Mouse (Mus musculus) cerebellum, adult 11-12 months (tissue): ENCODE measurements at regions not wholly inside any gene's neighbourhood (a gene's known extent, or its start where the extent isn't known, plus 50 kb on each side); places are given as distances from the start of the nearest gene placed in this dataset.

ENCODE experiments used
- DNase-seq: peaks from one replicate; pipeline ENCODE4 v3.0.0; 2022

GRCm38 (mm10) chr6:94900862-94901261 is 200.9 kb upstream of the Lrig1 start:
- DNase-seq, result no peak

- no peak for DNase-seq
Observed at GRCm38 (mm10) chr6:94898881-94899280, 198.9 kb upstream of the Lrig1 start.

- no peak for DNase-seq
Observed at GRCm38 (mm10) chr6:94890165-94890564, 190.2 kb upstream of the Lrig1 start.

GRCm38 (mm10) chr6:94889271-94889670 is 189.3 kb upstream of the Lrig1 start:
- DNase-seq, result no peak

- DNase-seq, result no peak
Observed at GRCm38 (mm10) chr6:94881139-94881538, 181.2 kb upstream of the Lrig1 start.

GRCm38 (mm10) chr6:94875841-94876240 is 175.9 kb upstream of the Lrig1 start:
- no peak for DNase-seq

GRCm38 (mm10) chr6:94875065-94875464 is 175.1 kb upstream of the Lrig1 start:
- no peak for DNase-seq

- DNase-seq, result no peak
Observed at GRCm38 (mm10) chr6:94874415-94874814, 174.5 kb upstream of the Lrig1 start.

GRCm38 (mm10) chr6:94867952-94868351 is 168.0 kb upstream of the Lrig1 start:
- DNase-seq, result no peak

- DNase-seq, result no peak
Observed at GRCm38 (mm10) chr6:94865498-94865897, 165.5 kb upstream of the Lrig1 start.

GRCm38 (mm10) chr6:94858121-94858621 is 158.2 kb upstream of the Lrig1 start:
- no peak for DNase-seq

- no peak for DNase-seq
Observed at GRCm38 (mm10) chr6:94850121-94850520, 150.2 kb upstream of the Lrig1 start.

GRCm38 (mm10) chr6:94849533-94849932 is 149.6 kb upstream of the Lrig1 start:
- DNase-seq, result no peak

GRCm38 (mm10) chr6:94848437-94848836 is 148.5 kb upstream of the Lrig1 start:
- DNase-seq, result no peak

- DNase-seq, result no peak
Observed at GRCm38 (mm10) chr6:94845821-94846220, 145.9 kb upstream of the Lrig1 start.

GRCm38 (mm10) chr6:94842856-94843255 is 142.9 kb upstream of the Lrig1 start:
- DNase-seq, result no peak

GRCm38 (mm10) chr6:94841881-94842280 is 141.9 kb upstream of the Lrig1 start:
- no peak for DNase-seq

GRCm38 (mm10) chr6:94835742-94836141 is 135.8 kb upstream of the Lrig1 start:
- no peak for DNase-seq

- DNase-seq, result no peak
Observed at GRCm38 (mm10) chr6:94834551-94834950, 134.6 kb upstream of the Lrig1 start.

- DNase-seq, result no peak
Observed at GRCm38 (mm10) chr6:94830801-94831200, 130.8 kb upstream of the Lrig1 start.

- DNase-seq, result no peak
Observed at GRCm38 (mm10) chr6:94829246-94829645, 129.3 kb upstream of the Lrig1 start.

- no peak for DNase-seq
Observed at GRCm38 (mm10) chr6:94826656-94827055, 126.7 kb upstream of the Lrig1 start.

GRCm38 (mm10) chr6:94818220-94818619 is 118.3 kb upstream of the Lrig1 start:
- no peak for DNase-seq

- no peak for DNase-seq
Observed at GRCm38 (mm10) chr6:94816161-94816560, 116.2 kb upstream of the Lrig1 start.

- DNase-seq, result no peak
Observed at GRCm38 (mm10) chr6:94814711-94815110, 114.8 kb upstream of the Lrig1 start.
